Mouse (Mus musculus) limb, embryonic 13.5 days (tissue): ENCODE data around the gene Apoe. TPM values are rescaled to one million over a fixed set of nuclear protein-coding genes. Genes with fewer than 3 reads are reported as not detected.

Source experiments
- ATAC-seq: fragments of 200-750 bp; cut with Nextera tagmentation; 2 replicates; pipeline ENCODE4 v1.8.0; 2017; ENCODE audit warnings: low read depth, moderate number of reproducible peaks, moderate TSS enrichment; ENCODE audit not compliant: low FRiP score
- H3K27ac ChIP-seq: fragments of 300-500 bp; sonication (generic); 2 replicates; pipeline ENCODE4 v1.5.1; 2015; ENCODE audit warnings: inconsistent platforms, mild to moderate bottlenecking, moderate library complexity
- H3K27me3 ChIP-seq: fragments of 300-500 bp; sonication (generic); 2 replicates; pipeline ENCODE4 v1.6.1; 2015; ENCODE audit warnings: mild to moderate bottlenecking, inconsistent platforms
- H3K36me3 ChIP-seq: fragments of 300-500 bp; sonication (generic); 2 replicates; pipeline ENCODE4 v1.6.1; 2015; ENCODE audit warnings: inconsistent platforms, mild to moderate bottlenecking, moderate library complexity
- H3K4me1 ChIP-seq: fragments of 300-500 bp; sonication (generic); 2 replicates; pipeline ENCODE4 v1.6.1; 2015; ENCODE audit warnings: inconsistent platforms
- H3K4me2 ChIP-seq: fragments of 300-500 bp; sonication (generic); replicated peaks from 2 replicates; pipeline ENCODE4 v1.6.1; 2015; ENCODE audit warnings: inconsistent platforms, mild to moderate bottlenecking, moderate library complexity
- H3K4me3 ChIP-seq: fragments of 300-500 bp; sonication (generic); 2 replicates; pipeline ENCODE4 v1.5.1; 2015; ENCODE audit warnings: moderate library complexity, mild to moderate bottlenecking, inconsistent platforms
- H3K9ac ChIP-seq: fragments of 300-500 bp; sonication (generic); 2 replicates; pipeline ENCODE4 v1.6.1; 2015; ENCODE audit warnings: mild to moderate bottlenecking, inconsistent platforms
- H3K9me3 ChIP-seq: fragments of 300-500 bp; sonication (generic); 2 replicates; pipeline ENCODE4 v1.6.1; 2016; ENCODE audit warnings: inconsistent platforms
- WGBS: fragments of 180-500 bp; shearing (Covaris S2); methylation state at CpG from one replicate; pipeline ENCODE4 v1.1.7; 2015; 5-methylcytosine and 5-hydroxymethylcytosine counted together
- polyA plus RNA-seq: library from polyadenylated mRNA; unstranded; fragments of >200 nt; fragmentation: Nextera tagmentation; extraction: Ambion mirVana; gene quantifications from 2 replicates; pipeline ENCODE4 v1.2.1, GENCODE M21; 2015

Gene Apoe
- polyA plus RNA-seq, 1 experiment from 2014 or later: 241 TPM

DNA sequence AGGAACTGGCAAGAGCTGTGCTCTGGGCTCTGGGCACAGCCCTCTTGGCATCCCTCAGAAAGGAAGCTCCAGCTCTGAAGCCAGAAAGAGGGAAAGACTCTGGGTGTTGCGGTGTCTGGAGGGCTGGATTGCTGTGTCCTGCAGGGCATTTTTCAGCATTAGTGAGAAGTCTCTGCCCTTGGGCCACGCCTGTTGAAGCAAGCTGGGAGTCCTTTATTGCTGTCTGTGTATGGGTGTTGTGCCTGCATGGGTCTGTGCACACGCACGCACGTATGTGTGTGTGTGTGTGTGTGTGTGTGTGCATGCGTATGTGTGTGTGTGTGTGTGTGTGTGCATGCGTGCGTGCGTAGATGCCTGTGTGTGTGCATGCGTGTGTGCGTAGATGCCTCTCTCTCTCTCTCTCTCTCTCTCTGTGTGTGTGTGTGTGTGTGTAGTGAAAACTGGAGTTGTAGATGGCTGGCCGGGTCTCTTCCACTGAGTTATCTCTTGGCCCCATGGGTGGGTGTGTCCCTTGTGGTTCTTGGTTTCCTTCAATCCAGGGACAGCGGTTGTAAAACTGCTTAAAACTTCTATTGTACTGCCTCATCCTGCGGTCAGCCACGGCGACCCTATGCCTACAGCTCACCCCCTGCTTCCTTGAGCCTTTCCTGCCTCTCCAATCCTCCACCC, 37.5 kb upstream of the Apoe start:
- no peak overlapping the region for H3K27ac ChIP-seq
- no peaks in the 10 kb centered on the region for H3K27me3 ChIP-seq
- H3K9me3 ChIP-seq: no peaks in the 10 kb centered on the region
- no peak overlapping the region for H3K4me2 ChIP-seq
- no peak overlapping the region for H3K9ac ChIP-seq
- H3K4me1 ChIP-seq: peaks cover 2% of the 10 kb centered on the region; the same call in 1 of the 2 replicates
- peaks cover 78% of the 10 kb centered on the region for H3K36me3 ChIP-seq
- H3K4me3 ChIP-seq: no peak overlapping the region
- 91% methylated on average over 16 of the region's 16 CpGs for WGBS
- ATAC-seq: no peak

GRCm38 (mm10) chr7:19734178-19734666, 35.2 kb upstream of the Apoe start:
- H3K4me1 ChIP-seq: no peaks in the 10 kb centered on the region
- H3K9me3 ChIP-seq: no peaks in the 10 kb centered on the region
- WGBS: 86% methylated on average over 10 of the region's 10 CpGs
- H3K27ac ChIP-seq: no peak overlapping the region
- ATAC-seq: no peak
- no peaks in the 10 kb centered on the region for H3K27me3 ChIP-seq
- no peak overlapping the region for H3K4me2 ChIP-seq
- H3K4me3 ChIP-seq: no peak overlapping the region
- H3K9ac ChIP-seq: no peak overlapping the region
- peaks cover 86% of the 10 kb centered on the region for H3K36me3 ChIP-seq

GRCm38 (mm10) chr7:19726541-19726940, 27.6 kb upstream of the Apoe start:
- peaks cover 98% of the 10 kb centered on the region for H3K36me3 ChIP-seq
- H3K4me1 ChIP-seq: no peaks in the 10 kb centered on the region
- H3K4me3 ChIP-seq: no peak overlapping the region
- no peak for ATAC-seq
- no peak overlapping the region for H3K9ac ChIP-seq
- 88% methylated on average over 4 of the region's 4 CpGs for WGBS
- H3K27ac ChIP-seq: no peak overlapping the region
- peaks cover 6% of the 10 kb centered on the region for H3K9me3 ChIP-seq
- H3K4me2 ChIP-seq: no peak overlapping the region
- no peaks in the 10 kb centered on the region for H3K27me3 ChIP-seq

GRCm38 (mm10) chr7:19724167-19724566, 25.2 kb upstream of the Apoe start:
- no peaks in the 10 kb centered on the region for H3K27me3 ChIP-seq
- WGBS: 92% methylated on average over 12 of the region's 12 CpGs
- H3K4me2 ChIP-seq: no peak overlapping the region
- H3K36me3 ChIP-seq: peaks cover 98% of the 10 kb centered on the region
- no peak overlapping the region for H3K27ac ChIP-seq
- no peaks in the 10 kb centered on the region for H3K4me1 ChIP-seq
- no peak overlapping the region for H3K9ac ChIP-seq
- no peak for ATAC-seq
- H3K9me3 ChIP-seq: peaks cover 19% of the 10 kb centered on the region
- H3K4me3 ChIP-seq: no peak overlapping the region

GRCm38 (mm10) chr7:19722754-19723195, 23.8 kb upstream of the Apoe start:
- no peak overlapping the region for H3K27ac ChIP-seq
- WGBS: 90% methylated on average over 6 of the region's 6 CpGs
- H3K4me3 ChIP-seq: no peak overlapping the region
- H3K36me3 ChIP-seq: peaks cover 95% of the 10 kb centered on the region
- ATAC-seq: no peak
- H3K4me2 ChIP-seq: no peak overlapping the region
- no peaks in the 10 kb centered on the region for H3K27me3 ChIP-seq
- no peaks in the 10 kb centered on the region for H3K4me1 ChIP-seq
- no peak overlapping the region for H3K9ac ChIP-seq
- peaks cover 19% of the 10 kb centered on the region for H3K9me3 ChIP-seq

- Histone ChIP-seq H3K36me3 (peaks cover 71% of the 10 kb centered on the region), H3K27ac (no peak overlapping the region), H3K27me3 (no peaks in the 10 kb centered on the region), H3K9ac (no peak overlapping the region), H3K9me3 (peaks cover 19% of the 10 kb centered on the region), H3K4me2 (no peak overlapping the region), H3K4me3 (no peak overlapping the region), H3K4me1 (peaks cover 13% of the 10 kb centered on the region)
- WGBS: 92% methylated on average over 4 of the region's 4 CpGs
- no peak for ATAC-seq
These were observed 20.2 kb upstream of the Apoe start for GRCm38 (mm10) chr7:19719200-19719599.

DNA sequence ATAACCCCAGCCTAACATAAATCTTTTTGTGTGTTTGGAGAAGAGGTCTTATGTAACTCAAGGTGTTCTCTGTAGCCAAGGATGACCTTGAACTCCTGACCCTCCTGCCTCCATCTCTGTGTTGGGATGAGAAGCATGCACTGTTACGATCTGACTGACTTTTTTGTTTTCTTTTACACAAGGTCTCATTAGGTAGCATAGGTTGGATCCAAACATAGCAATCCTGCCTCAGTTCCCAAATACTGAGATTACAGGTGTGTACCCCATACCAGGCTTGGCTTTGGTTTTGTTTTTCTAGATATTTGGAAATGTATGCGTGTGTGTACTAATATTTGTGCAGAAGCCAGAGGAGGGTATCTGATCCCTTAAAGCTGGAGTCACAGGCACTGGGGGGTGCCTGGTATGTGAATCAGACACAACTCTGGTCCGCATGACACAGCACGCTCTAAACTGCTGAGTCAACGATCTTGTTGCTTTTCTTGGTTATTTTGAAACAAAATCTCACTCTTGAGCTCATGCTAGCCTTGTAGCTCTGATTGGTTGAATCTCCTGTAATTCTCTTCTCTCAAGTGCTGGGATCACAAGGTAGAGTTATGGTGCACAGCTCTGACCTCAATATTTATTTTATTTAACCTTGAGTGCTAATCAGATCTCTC, 19.4 kb upstream of the Apoe start:
- Histone ChIP-seq H3K9ac (no peak overlapping the region), H3K4me1 (peaks cover 20% of the 10 kb centered on the region), H3K4me3 (no peak overlapping the region), H3K9me3 (peaks cover 19% of the 10 kb centered on the region), H3K36me3 (peaks cover 70% of the 10 kb centered on the region), H3K4me2 (no peak overlapping the region), H3K27ac (no peak overlapping the region), H3K27me3 (no peaks in the 10 kb centered on the region)
- no peak for ATAC-seq
- WGBS: 90% methylated on average over 5 of the region's 5 CpGs

GRCm38 (mm10) chr7:19717346-19717745, 18.4 kb upstream of the Apoe start:
- H3K9ac ChIP-seq: no peak overlapping the region
- WGBS: 85% methylated on average over 4 of the region's 4 CpGs
- ATAC-seq: no peak
- H3K4me3 ChIP-seq: no peak overlapping the region
- no peaks in the 10 kb centered on the region for H3K27me3 ChIP-seq
- peaks cover 69% of the 10 kb centered on the region for H3K36me3 ChIP-seq
- peaks cover 22% of the 10 kb centered on the region for H3K4me1 ChIP-seq
- H3K4me2 ChIP-seq: no peak overlapping the region
- H3K9me3 ChIP-seq: peaks cover 19% of the 10 kb centered on the region
- no peak overlapping the region for H3K27ac ChIP-seq

DNA sequence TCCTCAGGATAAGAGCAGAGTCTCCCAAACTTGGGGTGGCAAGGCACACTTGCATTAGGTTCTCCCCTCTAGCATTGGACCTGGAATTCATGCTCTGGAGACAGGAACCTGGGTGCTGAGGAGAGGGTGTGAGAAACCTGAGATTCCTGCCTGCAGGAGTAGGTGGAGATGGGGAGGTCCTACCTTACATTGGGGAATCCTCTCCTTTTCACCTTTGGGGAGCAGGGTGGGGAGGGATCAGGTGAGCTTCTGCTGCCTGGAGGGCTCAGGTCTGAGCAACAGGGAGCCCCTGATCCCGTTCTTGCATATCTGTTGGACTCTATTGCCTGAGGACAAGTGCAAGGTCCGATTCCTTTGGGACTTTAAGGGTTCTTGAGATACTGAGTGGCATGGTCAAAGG, 17.8 kb upstream of the Apoe start:
- no peak for ATAC-seq
- no peak overlapping the region for H3K9ac ChIP-seq
- peak overlapping the region; percentile 100 for H3K4me3 ChIP-seq
- H3K27ac ChIP-seq: no peak overlapping the region; the same call in 1 of the 2 replicates
- H3K27me3 ChIP-seq: no peaks in the 10 kb centered on the region
- H3K36me3 ChIP-seq: peaks cover 70% of the 10 kb centered on the region
- peaks cover 22% of the 10 kb centered on the region for H3K4me1 ChIP-seq
- WGBS: 90% methylated on average over 2 of the region's 2 CpGs
- H3K4me2 ChIP-seq: peak overlapping the region; percentile 69
- H3K9me3 ChIP-seq: peaks cover 16% of the 10 kb centered on the region

- Histone ChIP-seq H3K9me3 (peaks cover 9% of the 10 kb centered on the region), H3K27me3 (no peaks in the 10 kb centered on the region), H3K4me1 (peaks cover 22% of the 10 kb centered on the region), H3K36me3 (peaks cover 70% of the 10 kb centered on the region), H3K27ac (peak overlapping the region; percentile 85), H3K4me2 (peak overlapping the region; percentile 69), H3K9ac (no peak overlapping the region), H3K4me3 (peak overlapping the region; percentile 100)
- ATAC-seq: no peak
- 8% methylated on average over 18 of the region's 18 CpGs for WGBS
These were observed 17.2 kb upstream of the Apoe start for GRCm38 (mm10) chr7:19716055-19716682.

- Histone ChIP-seq H3K36me3 (peaks cover 70% of the 10 kb centered on the region), H3K27me3 (no peaks in the 10 kb centered on the region), H3K9me3 (peaks cover 2% of the 10 kb centered on the region), H3K4me1 (peaks cover 22% of the 10 kb centered on the region), H3K4me3 (peak within 1 kb of the TSS; percentile 100), H3K27ac (peak within 1 kb of the TSS; percentile 85), H3K4me2 (peak within 1 kb of the TSS; percentile 93), H3K9ac (peak within 1 kb of the TSS; percentile 98)
- peak; percentile 100 for ATAC-seq
- under 1% methylated on average over 59 of the region's 59 CpGs for WGBS
These were observed 16.5 kb upstream of the Apoe start, which contains the start of gene Tomm40 for GRCm38 (mm10) chr7:19715239-19716054. Tomm40 (minus strand) TSS chr7:19715438.
